Mouse (Mus musculus): ENCODE results near the gene Zfp740.
"Not testable (repeated sequence)": the region's sequence is repeated elsewhere in the genome, so short reads cannot be mapped to it uniquely, and the experiment has no call there.

Gene Zfp740

DNA sequence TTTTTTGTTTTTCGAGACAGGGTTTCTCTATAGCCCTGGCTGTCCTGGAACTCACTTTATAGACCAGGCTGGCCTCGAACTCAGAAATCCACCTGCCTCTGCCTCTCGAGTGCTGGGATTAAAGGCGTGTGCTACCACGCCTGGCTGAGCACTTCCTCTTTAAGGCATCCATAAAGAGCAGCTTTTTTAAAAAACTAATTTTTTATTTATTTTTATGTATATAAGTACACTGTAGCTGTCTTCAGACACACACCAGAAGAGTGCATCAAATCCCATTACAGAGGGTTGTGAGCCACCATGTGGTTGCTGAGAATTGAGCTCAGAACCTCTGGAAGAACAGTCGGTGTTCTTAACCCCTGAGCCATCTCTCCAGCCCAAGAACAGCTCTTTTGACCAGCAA lies 22.6 kb downstream of the Zfp740 start:
- not testable (repeated sequence) for DNase-seq (ENCODE audit: low spot score in 2 of 2)

DNA sequence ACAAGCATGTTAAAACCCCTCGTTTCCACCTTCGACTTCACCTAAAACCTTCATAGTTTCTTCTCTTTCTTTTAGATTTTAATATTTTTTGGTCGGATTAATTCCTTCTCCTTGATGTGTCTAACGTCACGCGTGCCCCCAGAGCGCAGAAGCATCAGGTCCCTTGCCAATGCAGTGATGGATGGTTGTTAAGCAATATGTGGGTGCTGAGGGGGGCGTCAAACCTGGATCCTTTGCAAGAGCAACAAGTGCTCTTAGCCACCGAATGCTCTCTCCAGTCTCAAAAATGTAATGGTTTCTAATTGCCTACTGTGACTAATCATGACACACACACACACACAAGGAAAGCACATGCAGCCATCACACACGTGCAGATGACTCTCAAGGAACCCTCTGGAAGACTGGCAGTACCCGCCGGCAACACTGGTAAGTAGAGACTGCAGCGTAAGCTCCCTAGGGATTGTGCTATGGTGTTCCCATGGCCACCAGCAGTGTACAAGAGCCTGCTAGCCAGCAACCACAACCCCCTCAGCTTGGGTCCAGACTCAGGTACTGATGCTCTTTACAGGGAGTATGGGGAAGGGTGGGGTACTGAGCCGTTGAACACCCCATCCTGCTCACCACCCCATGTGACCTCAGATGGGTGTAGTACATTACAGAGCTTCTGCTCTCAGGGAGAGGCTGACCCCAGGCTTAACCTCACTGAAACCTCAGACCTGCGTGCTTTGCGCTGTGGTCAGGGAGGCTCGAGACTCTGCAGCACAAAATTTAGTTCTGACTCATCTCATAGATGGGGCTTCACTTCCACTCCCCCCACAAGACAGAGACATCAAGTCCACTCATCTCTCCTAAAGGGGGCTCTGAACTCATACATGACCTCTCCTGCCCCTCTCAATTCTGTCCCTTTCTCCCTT lies 27.6 kb downstream of the Zfp740 start:
- peak; percentile 66 to 68 for DNase-seq (ENCODE audit: low spot score in 2 of 2)

GRCm38 (mm10) chr15:102231748-102232147 lies 28.7 kb downstream of the Zfp740 start, which contains the start of gene Itgb7:
TSS of gene Itgb7 (minus strand) at chr15:102231944.
- DNase-seq (ENCODE audit: low spot score in 2 of 2): peak; percentile 86 to 89

- DNase-seq (ENCODE audit: low spot score in 2 of 2): no peak
Measured at GRCm38 (mm10) chr15:102232764-102233163, 29.7 kb downstream of the Zfp740 start.

- DNase-seq (ENCODE audit: low spot score in 2 of 2): peak; percentile 60 to 67
Measured at GRCm38 (mm10) chr15:102233896-102234295, 30.8 kb downstream of the Zfp740 start.

- no peak for DNase-seq (ENCODE audit: low spot score in 2 of 2)
Measured at GRCm38 (mm10) chr15:102235371-102236027, 32.5 kb downstream of the Zfp740 start.

DNA sequence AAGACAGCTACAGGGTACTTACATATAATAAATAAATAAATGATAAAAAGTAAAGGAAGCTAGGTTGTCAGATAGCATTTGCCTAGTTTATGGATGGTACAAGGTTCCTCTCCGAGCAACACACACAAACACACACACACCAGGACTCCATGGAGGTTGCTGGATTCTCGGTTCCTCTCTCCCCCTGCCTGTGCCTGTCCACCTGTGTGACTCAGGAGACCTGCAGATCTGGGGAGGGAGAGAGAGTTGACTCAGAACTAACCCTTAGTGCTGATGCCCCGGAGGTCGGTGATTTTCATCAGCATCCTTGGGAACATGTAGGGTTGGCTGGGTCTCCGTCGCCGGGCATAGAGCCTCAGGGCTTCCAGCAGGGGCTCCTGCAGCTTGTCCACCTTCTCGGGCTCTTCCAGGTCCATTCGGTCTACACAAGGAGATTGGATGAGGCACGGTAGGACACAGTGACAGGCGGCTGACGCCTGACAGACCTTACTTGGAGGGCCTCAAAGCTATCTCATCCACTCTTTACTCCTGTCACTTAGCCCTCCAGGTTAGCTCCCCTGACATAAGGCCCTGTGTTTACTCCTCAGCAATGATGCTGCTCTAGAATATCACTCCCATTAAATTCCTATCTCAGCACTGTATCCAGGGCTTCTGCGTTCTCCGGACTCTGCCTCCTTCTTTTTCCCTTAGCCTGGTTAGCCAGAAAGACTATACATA lies 35.7 kb downstream of the Zfp740 start:
- no peak for DNase-seq (ENCODE audit: low spot score in 2 of 2)

DNA sequence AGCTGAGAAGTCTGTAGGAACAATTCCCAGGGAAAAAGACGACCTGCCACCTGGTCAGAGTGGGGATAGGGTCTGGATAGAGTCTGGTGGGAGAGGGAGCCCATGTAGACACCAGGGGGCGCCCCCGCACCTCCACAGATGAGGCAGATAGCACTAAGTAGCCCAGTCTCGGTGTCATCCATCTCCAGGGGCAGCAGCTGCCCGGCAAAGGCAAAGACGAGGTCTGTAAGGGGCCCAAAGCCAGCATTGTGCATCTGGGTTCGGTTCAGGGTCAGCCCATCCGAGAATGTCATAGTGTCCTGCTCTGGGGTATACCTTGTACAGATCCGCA lies 36.2 kb downstream of the Zfp740 start:
- DNase-seq (ENCODE audit: low spot score in 2 of 2): peak; percentile 67 to 72

DNA sequence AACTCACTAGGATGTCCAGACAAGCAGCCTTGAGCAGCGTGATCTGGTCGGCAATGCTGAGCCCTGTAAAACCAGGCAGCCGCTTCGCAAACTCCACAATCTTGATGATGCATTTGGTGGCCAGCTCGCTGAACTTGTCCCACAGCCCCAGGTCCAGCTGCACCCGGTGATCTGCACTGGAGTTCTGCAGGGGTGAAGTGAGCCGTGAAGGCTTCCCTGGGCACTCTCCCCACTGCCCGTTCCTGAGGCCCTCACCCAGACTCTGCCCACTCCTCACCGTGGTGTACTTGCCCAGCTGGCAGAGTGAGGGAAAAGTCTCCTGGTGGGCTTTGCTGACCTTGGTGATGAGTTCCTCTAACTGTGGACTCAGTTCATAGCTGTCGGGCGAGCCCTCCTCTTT lies 36.8 kb downstream of the Zfp740 start:
- DNase-seq (ENCODE audit: low spot score in 2 of 2): no peak

GRCm38 (mm10) chr15:102240607-102241006 lies 37.6 kb downstream of the Zfp740 start:
- no peak for DNase-seq (ENCODE audit: low spot score in 2 of 2)

DNA sequence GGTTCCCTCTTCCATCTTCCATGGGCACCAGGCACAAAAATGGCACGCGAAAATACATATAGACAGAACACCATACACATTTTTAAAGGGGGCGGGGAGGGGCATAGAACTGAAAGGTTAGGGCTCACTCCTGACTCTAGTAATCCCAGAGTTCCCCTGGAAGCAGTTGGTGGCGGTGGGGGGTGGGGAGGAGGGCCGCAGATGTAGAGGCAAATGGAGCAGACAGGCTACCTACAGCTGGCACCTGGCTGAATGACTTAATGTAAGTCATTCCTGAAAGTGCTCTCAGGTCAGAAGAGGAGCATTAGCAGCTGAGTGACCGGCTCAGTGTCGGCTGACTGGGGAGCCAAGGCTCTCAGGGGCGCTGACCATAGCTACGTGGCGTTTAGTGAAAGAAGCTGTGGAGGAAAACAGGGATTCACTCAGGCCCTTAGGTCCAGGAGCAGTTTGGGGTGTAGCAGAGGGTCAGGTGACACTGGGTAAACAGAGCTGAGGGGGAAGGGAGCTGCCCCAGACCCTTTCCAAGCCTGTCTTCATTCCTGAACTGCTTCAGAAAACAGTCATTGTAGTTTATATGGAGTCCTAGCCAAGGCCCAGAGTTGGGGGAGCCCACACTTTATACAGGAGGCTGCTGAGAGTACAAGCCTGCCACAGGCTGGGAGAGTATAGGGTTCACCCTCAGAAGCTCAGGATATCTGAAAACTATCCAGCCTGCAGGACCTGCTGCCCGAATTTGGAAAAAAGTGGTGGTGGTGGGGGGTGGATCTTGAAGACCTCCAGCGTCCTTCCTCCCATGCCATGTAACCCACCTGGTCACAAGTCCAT lies 39.6 kb downstream of the Zfp740 start:
- DNase-seq (ENCODE audit: low spot score in 2 of 2): no peak

GRCm38 (mm10) chr15:102243229-102244190 lies 40.5 kb downstream of the Zfp740 start:
- peak; percentile 59 to 75 for DNase-seq (ENCODE audit: low spot score in 2 of 2)

- no peak for DNase-seq (ENCODE audit: low spot score in 2 of 2)
Measured at GRCm38 (mm10) chr15:102244306-102245191, 41.5 kb downstream of the Zfp740 start.

DNA sequence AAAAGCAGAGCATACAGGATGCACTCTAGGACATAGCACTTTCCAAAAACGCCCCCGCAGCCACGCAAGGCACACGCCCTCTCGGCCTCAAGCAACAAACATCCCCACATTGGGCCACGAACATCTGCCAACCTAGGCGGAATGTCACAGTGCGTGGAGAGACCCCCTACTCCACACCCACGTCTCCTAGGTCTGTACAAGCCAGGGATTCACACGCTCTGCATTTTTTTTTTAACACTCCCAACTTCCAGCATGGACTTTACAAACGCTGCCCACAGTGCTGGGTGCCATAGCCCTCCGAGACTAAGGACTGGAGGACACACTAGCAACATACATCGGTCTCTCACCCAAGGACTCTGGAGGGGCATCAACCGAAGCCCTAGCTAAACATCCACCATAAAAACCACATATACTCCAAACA lies 42.4 kb downstream of the Zfp740 start:
- no peak for DNase-seq (ENCODE audit: low spot score in 2 of 2)

DNA sequence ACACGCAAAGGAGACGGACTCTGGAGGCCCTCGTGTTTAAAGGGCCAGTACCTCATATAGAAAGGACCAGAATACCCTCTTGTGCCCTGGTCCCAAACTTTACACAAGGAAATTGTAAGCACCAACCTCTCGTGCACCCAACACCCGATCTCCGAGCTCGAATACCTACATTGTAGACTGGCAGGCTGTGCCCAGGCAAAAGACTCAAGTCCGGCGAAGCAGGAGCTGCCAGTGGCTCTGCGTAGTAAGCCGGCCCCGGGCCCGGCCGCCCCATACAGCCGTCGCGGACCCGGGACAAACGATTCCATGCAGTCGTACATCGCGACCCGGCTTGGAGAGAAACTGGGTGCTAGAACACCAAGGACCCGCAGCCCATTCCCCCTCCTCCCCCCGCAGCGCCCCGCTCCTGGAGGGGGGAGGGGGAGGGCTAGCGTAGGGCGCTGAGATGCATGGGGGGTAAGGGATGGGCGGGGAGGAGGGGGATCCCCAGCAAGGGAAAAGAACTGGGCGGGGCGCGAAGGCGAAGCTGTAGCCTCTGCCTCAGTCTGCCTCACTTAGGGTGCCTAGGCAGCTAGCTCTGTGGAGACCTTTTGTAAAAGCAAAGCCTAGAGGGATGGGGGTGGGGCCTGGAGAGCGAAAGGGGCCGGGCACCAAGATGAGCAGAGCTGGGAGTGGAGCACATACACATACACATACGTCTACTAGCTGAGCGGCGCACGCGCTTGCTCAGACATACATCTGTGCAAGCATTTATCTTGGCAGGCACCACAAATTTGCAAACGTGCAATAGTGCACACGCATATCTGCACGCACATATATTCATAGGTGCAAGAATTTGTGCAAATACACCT lies 43.1 kb downstream of the Zfp740 start:
- DNase-seq (ENCODE audit: low spot score in 2 of 2): peak; percentile 65 to 74

DNA sequence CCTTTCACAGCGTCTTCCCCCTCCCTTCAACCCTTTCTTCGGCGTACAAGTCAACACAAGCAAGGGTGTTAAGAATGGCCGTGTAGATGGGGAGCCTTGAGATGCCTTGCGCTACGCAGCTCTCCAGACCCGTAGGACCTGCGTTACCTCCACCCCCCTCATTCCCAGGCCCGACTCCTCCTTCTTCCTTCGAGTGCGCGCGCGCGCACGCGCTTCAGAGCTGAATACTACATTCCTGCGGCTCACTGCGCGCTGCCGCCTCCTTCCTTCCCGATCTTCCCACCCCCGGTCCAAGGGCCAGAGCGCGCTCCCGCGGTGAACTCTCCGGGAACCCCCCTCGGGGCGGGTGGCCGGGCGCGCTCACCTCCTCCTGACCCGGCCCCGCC lies 43.8 kb downstream of the Zfp740 start:
- peak; percentile 68 to 76 for DNase-seq (ENCODE audit: low spot score in 2 of 2)

- peak; percentile 31 to 46 for DNase-seq (ENCODE audit: low spot score in 2 of 2)
Measured at GRCm38 (mm10) chr15:102247252-102248130, 44.4 kb downstream of the Zfp740 start.

Data from spleen, postnatal 36 days (tissue).